In genomic region chr4:87451251-87451650, GRCm38 (mm10) we compare ENCODE assay signal across 20 mouse cellular contexts.
DNase-seq lines count a peak whose midpoint lies in the region; ATAC-seq lines count a peak whose summit lies in the region.
"Had no signal": no experiment of that assay in that cellular context is flagged by ENCODE, and none has a peak within 500 bp of the region (broad histone marks: within the 10 kb centered on the region; RNA-seq: fewer than 3 reads in every experiment).

No protein-coding gene starts in this region.

- H3K9me3 ChIP-seq in kidney, embryonic 15.5 days (replicated peaks), result no peaks in the 10 kb centered on the region
- no peaks in the 10 kb centered on the region for H3K9me3 ChIP-seq in lung, embryonic 15.5 days
- H3K9me3 ChIP-seq: embryonic facial prominence, embryonic 13.5 days; midbrain, embryonic 10.5 days had no signal

- 0 out of 2 replicates have a peak, but pooled peaks have one; percentile 33 for ATAC-seq in kidney, embryonic 15.5 days (replicated peaks; ENCODE audit: low FRiP score)
- ATAC-seq in lung, embryonic 15.5 days (ENCODE audit: borderline replicate concordance, extremely low read depth, low FRiP score, low TSS enrichment), result 0 out of 2 replicates have a peak, but pooled peaks have one; percentile 27
- no peak for ATAC-seq in frontal cortex, adult (ENCODE audit: low TSS enrichment)
- ATAC-seq: forebrain, embryonic 14.5 days; hindbrain, postnatal 0 days had no signal

- H3K9ac ChIP-seq in kidney, embryonic 15.5 days, result no peak overlapping the region
- H3K9ac ChIP-seq in lung, embryonic 15.5 days, result no peak overlapping the region
- H3K9ac ChIP-seq: embryonic facial prominence, embryonic 13.5 days had no signal

- 12% methylated on average over 5 of the region's 5 CpGs for WGBS in kidney, embryonic 15.5 days
- 21% methylated on average over 5 of the region's 5 CpGs for WGBS in lung, embryonic 15.5 days

- H3K4me1 ChIP-seq in kidney, embryonic 15.5 days, result peaks cover 16% of the 10 kb centered on the region; the same call in 1 of the 2 replicates
- H3K4me1 ChIP-seq in lung, embryonic 15.5 days, result peaks cover 8% of the 10 kb centered on the region; the same call in 1 of the 2 replicates

- H3K27ac ChIP-seq in kidney, embryonic 15.5 days, result 0 out of 2 replicates have a peak overlapping the region, but pooled peaks have one; percentile 10
- no peak overlapping the region for H3K27ac ChIP-seq in lung, embryonic 15.5 days
- H3K27ac ChIP-seq: embryonic facial prominence, embryonic 13.5 days; heart, adult 2 months; hindbrain, postnatal 0 days; midbrain, embryonic 10.5 days; stomach, postnatal 0 days had no signal

- no peak for DNase-seq in kidney, adult 8-10 months
- DNase-seq in lung, postnatal 14 days, result no peak
- peak; percentile 28 for DNase-seq in embryo, embryonic 11 days
- peak; percentile 26 for DNase-seq in hindlimb bud, embryonic 11.5 days (ENCODE audit: extremely low spot score, low read depth, low spot score)
- DNase-seq: cerebellum, adult 2 months; cerebellum, postnatal 36 days; gastrocnemius, postnatal 14 days; heart, adult 2 months; kidney, adult 11 months; left cerebral cortex, postnatal 4 days; right cerebral cortex, postnatal 4 days had no signal

- peaks cover 8% of the 10 kb centered on the region; the same call in 1 of the 2 replicates for H3K27me3 ChIP-seq in kidney, embryonic 15.5 days
- H3K27me3 ChIP-seq in lung, embryonic 15.5 days, result no peaks in the 10 kb centered on the region
- H3K27me3 ChIP-seq: embryonic facial prominence, embryonic 13.5 days had no signal

- no peaks in the 10 kb centered on the region for H3K36me3 ChIP-seq in kidney, embryonic 15.5 days
- H3K36me3 ChIP-seq in lung, embryonic 15.5 days, result no peaks in the 10 kb centered on the region
- H3K36me3 ChIP-seq: embryonic facial prominence, embryonic 13.5 days; midbrain, embryonic 10.5 days had no signal

- 0 out of 2 replicates have a peak overlapping the region, but pooled peaks have one; percentile 3 for H3K4me2 ChIP-seq in kidney, embryonic 15.5 days
- H3K4me2 ChIP-seq in lung, embryonic 15.5 days, result no peak overlapping the region
- H3K4me2 ChIP-seq: embryonic facial prominence, embryonic 13.5 days; liver, embryonic 11.5 days had no signal

- no peak overlapping the region for H3K4me3 ChIP-seq in kidney, embryonic 15.5 days (replicated peaks)
- no peak overlapping the region for H3K4me3 ChIP-seq in lung, embryonic 15.5 days
- H3K4me3 ChIP-seq: embryonic facial prominence, embryonic 13.5 days; heart, adult 2 months; midbrain, embryonic 10.5 days had no signal

Comparison
In these comparisons a context has a peak if more than half of its experiments do, and no peak if none do; other contexts are left out.
1. DNase-seq: peak in embryo, embryonic 11 days (single experiment) and hindlimb bud, embryonic 11.5 days (single experiment); none in kidney, adult 8-10 months (0 of 2) and lung, postnatal 14 days (single experiment).